Mouse (Mus musculus): ENCODE data around the gene Atxn1.

The Atxn1 gene

GRCm38 (mm10) chr13:45821764-45822490 lies 142.9 kb downstream of the Atxn1 start:
- DNase-seq = no peak

GRCm38 (mm10) chr13:45820473-45821230 lies 144.2 kb downstream of the Atxn1 start:
- DNase-seq = peak; percentile 23 to 63

GRCm38 (mm10) chr13:45816670-45817069 lies 148.1 kb downstream of the Atxn1 start:
- peak; percentile 37 to 58 for DNase-seq

GRCm38 (mm10) chr13:45809777-45810410 lies 154.9 kb downstream of the Atxn1 start:
- peak in 1 of 2 experiments; percentile 14 for DNase-seq

GRCm38 (mm10) chr13:45807593-45808043 lies 157.2 kb downstream of the Atxn1 start:
- DNase-seq = peak in 1 of 2 experiments; percentile 59

- no peak for DNase-seq
These were observed 157.9 kb downstream of the Atxn1 start for GRCm38 (mm10) chr13:45806600-45807525.

GRCm38 (mm10) chr13:45805915-45806599 lies 158.8 kb downstream of the Atxn1 start:
- no peak for DNase-seq

- peak; percentile 54 to 55 for DNase-seq
These were observed 162.0 kb downstream of the Atxn1 start for GRCm38 (mm10) chr13:45802620-45803410.

- no peak for DNase-seq
These were observed 166.6 kb downstream of the Atxn1 start for GRCm38 (mm10) chr13:45798248-45798647.

GRCm38 (mm10) chr13:45797696-45798095 lies 167.1 kb downstream of the Atxn1 start:
- DNase-seq = peak in 1 of 2 experiments; percentile 21

GRCm38 (mm10) chr13:45796286-45796685 lies 168.5 kb downstream of the Atxn1 start:
- no peak for DNase-seq

- DNase-seq = no peak
These were observed 171.0 kb downstream of the Atxn1 start for GRCm38 (mm10) chr13:45793796-45794195.

- no peak for DNase-seq
These were observed 178.4 kb downstream of the Atxn1 start for GRCm38 (mm10) chr13:45786409-45786808.

- no peak for DNase-seq
These were observed 181.1 kb downstream of the Atxn1 start for GRCm38 (mm10) chr13:45783681-45784080.

GRCm38 (mm10) chr13:45778750-45779149 lies 186.1 kb downstream of the Atxn1 start:
- no peak for DNase-seq

GRCm38 (mm10) chr13:45778171-45778570 lies 186.6 kb downstream of the Atxn1 start:
- DNase-seq = no peak

- DNase-seq = no peak
These were observed 189.3 kb downstream of the Atxn1 start for GRCm38 (mm10) chr13:45775516-45775915.

- no peak for DNase-seq
These were observed 191.2 kb downstream of the Atxn1 start for GRCm38 (mm10) chr13:45773381-45774168.

- no peak for DNase-seq
These were observed 195.1 kb downstream of the Atxn1 start for GRCm38 (mm10) chr13:45769757-45770156.

- DNase-seq = no peak
These were observed 196.6 kb downstream of the Atxn1 start for GRCm38 (mm10) chr13:45768250-45768649.

Measured in kidney, postnatal 25 days (tissue).